Mouse (Mus musculus): ENCODE measurements at regions not wholly inside any gene's neighbourhood (a gene's known extent, or its start where the extent isn't known, plus 50 kb on each side); places are given as distances from the start of the nearest gene placed in this dataset.
A peak's percentile ranks its signal among the peaks of the same experiment; 100 is the strongest.

- no peak for DNase-seq (ENCODE audit: low spot score)
Measured at GRCm38 (mm10) chr12:30647511-30647910, 63.3 kb downstream of the Tmem18 start.

GRCm38 (mm10) chr12:30651506-30651905, 67.3 kb downstream of the Tmem18 start:
- no peak for DNase-seq (ENCODE audit: low spot score)

GRCm38 (mm10) chr12:30654347-30655075, 70.3 kb downstream of the Tmem18 start:
- DNase-seq (ENCODE audit: low spot score): peak; percentile 51

GRCm38 (mm10) chr12:30655076-30655421, 70.8 kb downstream of the Tmem18 start:
- DNase-seq (ENCODE audit: low spot score): no peak

GRCm38 (mm10) chr12:30678826-30679225, 94.6 kb downstream of the Tmem18 start:
- DNase-seq (ENCODE audit: low spot score): no peak

- no peak for DNase-seq (ENCODE audit: low spot score)
Measured at GRCm38 (mm10) chr12:30690038-30690437, 105.8 kb downstream of the Tmem18 start.

- DNase-seq (ENCODE audit: low spot score): no peak
Measured at GRCm38 (mm10) chr12:30693540-30693939, 109.3 kb downstream of the Tmem18 start.

- DNase-seq (ENCODE audit: low spot score): no peak
Measured at GRCm38 (mm10) chr12:30698256-30698655, 114.0 kb downstream of the Tmem18 start.

- no peak for DNase-seq (ENCODE audit: low spot score)
Measured at GRCm38 (mm10) chr12:30703691-30704090, 119.5 kb downstream of the Tmem18 start.

GRCm38 (mm10) chr12:30707271-30707670, 123.0 kb downstream of the Tmem18 start:
- DNase-seq (ENCODE audit: low spot score): no peak

- DNase-seq (ENCODE audit: low spot score): no peak
Measured at GRCm38 (mm10) chr12:30708635-30709181, 124.5 kb downstream of the Tmem18 start.

- DNase-seq (ENCODE audit: low spot score): no peak
Measured at GRCm38 (mm10) chr12:30710554-30710953, 126.3 kb downstream of the Tmem18 start.

- DNase-seq (ENCODE audit: low spot score): no peak
Measured at GRCm38 (mm10) chr12:30726747-30727146, 142.5 kb downstream of the Tmem18 start.

GRCm38 (mm10) chr12:30729437-30729836, 145.2 kb downstream of the Tmem18 start:
- DNase-seq (ENCODE audit: low spot score): no peak

- no peak for DNase-seq (ENCODE audit: low spot score)
Measured at GRCm38 (mm10) chr12:30767621-30768020, 116.5 kb upstream of the Alkal2 start.

GRCm38 (mm10) chr12:30793371-30793770, 90.8 kb upstream of the Alkal2 start:
- DNase-seq (ENCODE audit: low spot score): no peak

GRCm38 (mm10) chr12:30816096-30816495, 68.0 kb upstream of the Alkal2 start:
- no peak for DNase-seq (ENCODE audit: low spot score)

- no peak for DNase-seq (ENCODE audit: low spot score)
Measured at GRCm38 (mm10) chr12:30831383-30831782, 52.7 kb upstream of the Alkal2 start.
